Mouse (Mus musculus): ENCODE measurements around the gene Stoml2.
"Not testable (repeated sequence)": the region's sequence is repeated elsewhere in the genome, so short reads cannot be mapped to it uniquely, and the experiment has no call there.

Gene Stoml2

DNA sequence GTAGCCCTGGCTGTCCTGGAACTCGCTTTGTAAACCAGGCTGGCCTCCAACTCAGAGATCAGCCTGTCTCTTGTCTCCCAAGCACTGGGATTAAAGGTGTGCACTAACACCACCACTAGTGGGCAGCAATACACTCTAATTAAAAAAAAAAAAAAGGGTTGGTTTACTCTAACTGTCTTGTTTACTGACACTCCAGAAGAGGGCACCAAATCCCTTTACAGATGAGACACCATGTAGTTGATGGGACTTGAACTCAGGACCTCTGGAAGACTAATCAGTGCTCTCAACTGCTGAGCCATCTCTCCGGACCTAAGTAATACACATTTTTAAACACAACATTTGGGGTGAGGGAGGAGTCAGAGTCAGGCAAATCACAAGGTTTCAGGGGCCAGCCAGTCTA lies 25.7 kb downstream of the Stoml2 start:
- peak; percentile 87 for DNase-seq (ENCODE audit: low read depth, low spot score)

- DNase-seq (ENCODE audit: low read depth, low spot score): no peak
Measured at GRCm38 (mm10) chr4:43004951-43005350, 26.6 kb downstream of the Stoml2 start.

GRCm38 (mm10) chr4:43002756-43003439 lies 28.6 kb downstream of the Stoml2 start:
- no peak for DNase-seq (ENCODE audit: low read depth, low spot score)

GRCm38 (mm10) chr4:43001272-43001671 lies 30.2 kb downstream of the Stoml2 start:
- DNase-seq (ENCODE audit: low read depth, low spot score): no peak

DNA sequence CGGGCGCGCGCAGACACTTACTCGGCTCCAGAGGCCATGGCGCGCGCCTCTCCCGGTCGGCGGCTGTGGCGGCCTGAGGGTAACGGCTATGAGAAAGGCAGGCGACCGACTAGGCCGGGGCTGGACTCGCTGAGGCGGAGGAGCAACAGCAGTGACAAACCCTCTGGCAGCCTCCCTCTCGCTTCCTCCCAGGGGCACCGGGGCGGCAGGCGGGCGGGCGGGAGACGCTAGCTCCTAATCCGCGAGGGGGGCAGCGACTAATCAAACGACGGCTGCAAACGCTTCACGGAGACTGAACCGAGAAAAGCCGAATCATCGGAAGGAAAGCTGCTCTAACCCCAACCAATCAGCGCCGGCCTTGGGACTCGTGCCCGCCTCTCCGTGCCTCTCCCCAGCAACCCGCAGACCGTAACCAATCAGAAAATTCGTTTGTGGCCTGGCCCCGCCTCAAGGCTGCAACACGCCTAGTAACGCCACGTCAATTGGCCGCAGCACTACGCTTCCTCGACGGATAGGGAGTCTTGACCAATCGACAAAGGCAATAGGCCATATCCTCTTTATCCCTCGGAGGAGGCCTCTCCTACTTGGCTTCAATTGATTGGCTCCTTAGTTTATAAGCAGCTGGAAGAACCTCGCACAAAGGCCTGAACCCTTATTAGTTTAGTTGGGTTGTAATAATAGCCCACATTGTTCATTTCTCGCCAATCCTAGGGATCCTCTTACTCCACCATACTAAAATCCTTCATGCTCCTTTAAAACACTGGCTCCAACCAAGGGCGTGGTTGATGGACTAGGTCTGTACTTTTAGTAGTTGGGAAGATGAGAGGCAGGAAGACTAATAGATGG lies 31.1 kb downstream of the Stoml2 start, which contains the start of gene Vcp:
Gene Vcp, minus strand, starts transcription at position 367 of the 846 bp plus-strand sequence.
- DNase-seq (ENCODE audit: low read depth, low spot score): peak; percentile 100

GRCm38 (mm10) chr4:42999451-43000140 lies 31.9 kb downstream of the Stoml2 start:
- DNase-seq (ENCODE audit: low read depth, low spot score): peak; percentile 90

DNA sequence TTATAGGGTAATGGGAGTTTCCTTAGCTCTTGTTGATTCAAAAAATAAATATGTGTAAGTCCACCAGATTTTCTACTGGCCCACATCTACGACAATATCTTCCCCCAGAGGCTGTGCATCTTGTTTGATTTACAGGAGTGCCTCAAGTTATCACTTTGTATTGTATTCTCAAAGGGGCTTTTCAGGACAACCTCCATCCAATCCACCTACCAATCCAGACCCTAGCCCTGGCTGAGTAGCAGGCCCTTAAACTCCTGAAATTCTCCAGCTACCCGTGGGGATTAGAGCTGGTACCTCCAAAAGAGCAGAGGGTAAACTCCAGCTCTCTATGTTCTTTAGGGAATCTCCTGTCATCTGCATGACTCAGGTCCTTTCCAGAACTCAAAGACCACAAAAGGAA lies 33.5 kb downstream of the Stoml2 start:
- DNase-seq (ENCODE audit: low read depth, low spot score): no peak

DNA sequence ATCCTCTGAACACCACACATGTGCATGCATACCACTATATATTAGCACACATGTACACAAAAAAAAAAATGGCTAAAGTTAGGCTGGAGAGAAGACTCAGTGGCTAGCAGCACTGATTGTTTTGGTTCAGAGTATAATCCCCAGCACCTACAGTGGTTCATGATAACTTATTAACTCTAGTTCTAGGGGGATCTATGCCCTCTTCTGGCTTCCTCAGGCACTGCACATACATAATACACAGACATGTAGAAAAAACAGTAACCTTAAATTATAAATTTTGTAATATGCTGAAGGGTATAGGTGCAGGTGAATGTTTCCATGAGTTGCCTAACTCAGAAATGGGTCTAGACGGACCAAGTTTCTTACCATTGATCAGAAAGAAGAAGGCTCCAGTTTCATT lies 43.2 kb downstream of the Stoml2 start:
- DNase-seq (ENCODE audit: low read depth, low spot score): no peak

DNA sequence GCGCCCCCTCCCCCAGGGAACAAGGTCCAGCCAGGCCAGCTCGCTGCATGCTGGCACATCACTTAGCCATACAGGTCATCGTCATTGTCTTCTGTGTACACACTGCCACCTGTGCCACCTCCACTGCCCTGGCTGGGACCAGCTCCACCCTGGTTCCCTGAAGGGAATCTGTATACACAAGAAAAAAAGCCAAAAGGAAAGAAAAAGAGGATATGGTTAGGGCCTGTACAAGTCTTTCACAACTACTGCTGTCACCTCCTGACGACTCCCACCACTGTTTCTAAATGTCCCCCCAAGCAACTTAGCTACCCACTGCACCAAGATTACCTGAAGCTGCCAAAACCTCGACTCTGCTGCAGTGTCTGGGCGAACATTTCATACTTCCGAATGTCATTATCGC lies 51.0 kb downstream of the Stoml2 start:
- DNase-seq (ENCODE audit: low read depth, low spot score): not testable (repeated sequence)

DNA sequence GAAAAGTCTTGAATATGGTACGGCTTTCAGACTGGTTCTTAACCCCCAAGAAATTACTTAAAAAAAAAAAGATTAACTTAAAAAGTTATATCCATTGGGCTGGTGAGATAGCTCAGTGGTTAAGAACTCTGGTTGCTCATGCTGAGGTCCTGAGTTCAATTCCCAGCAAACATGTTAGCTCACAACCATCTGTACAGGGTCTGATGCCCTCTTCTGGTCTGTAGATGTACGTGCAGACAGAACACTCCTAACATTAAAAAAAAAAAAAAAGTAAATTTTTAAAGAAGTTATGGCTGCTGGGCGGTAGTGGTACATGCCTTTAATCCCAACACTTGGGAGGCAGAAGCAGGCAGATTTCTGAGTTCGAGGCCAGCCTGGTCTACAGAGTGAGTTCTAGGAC lies 53.4 kb downstream of the Stoml2 start:
- peak; percentile 64 for DNase-seq (ENCODE audit: low read depth, low spot score)

Measured in R1 (cell line).